Mouse (Mus musculus) layer of hippocampus, postnatal 10 days (tissue): Measurements from ENCODE around the gene Pbx2. TPM values are rescaled to one million over a fixed set of nuclear protein-coding genes. Genes with fewer than 3 reads are reported as not detected.
A peak's percentile ranks its signal among the peaks of the same experiment; 100 is the strongest.
"Not testable (repeated sequence)": the region's sequence is repeated elsewhere in the genome, so short reads cannot be mapped to it uniquely, and the experiment has no call there.

Source experiments
- DNase-seq, 2 experiments: peaks; one replicate each; pipeline ENCODE4 v3.0.0; 2021; ENCODE audit warnings: low spot score in 2 of 2
- long read RNA-seq: library from polyadenylated mRNA; stranded (forward); transcript quantifications from one replicate; pipeline ENCODE4 v2.0.0, GENCODE M21; 2023
- total RNA-seq, 2 experiments: library from RNA; stranded (reverse); gene quantifications; 2 replicates each; pipeline ENCODE4 v1.2.3; 2021

The Pbx2 gene
- 10 to 100 TPM; 36.0 to 40.1 TPM for total RNA-seq
- long read RNA-seq, partial matches to known transcripts: 8 of 12 reads
- long read RNA-seq, other reads (novel, unspliced or antisense): 2 of 12 reads

GRCm38 (mm10) chr17:34591029-34591993 is at the start of gene Pbx2:
Gene Pbx2, plus strand, starts transcription at chr17:34591266.
- no peak for DNase-seq

GRCm38 (mm10) chr17:34543567-34543966 is 47.5 kb upstream of the Pbx2 start:
- DNase-seq: not testable (repeated sequence)

- DNase-seq: no peak
Measured at GRCm38 (mm10) chr17:34546797-34547196, 44.3 kb upstream of the Pbx2 start.

GRCm38 (mm10) chr17:34547601-34548000 is 43.5 kb upstream of the Pbx2 start:
- DNase-seq: no peak

- DNase-seq: no peak
Measured at GRCm38 (mm10) chr17:34549156-34549555, 41.9 kb upstream of the Pbx2 start.

GRCm38 (mm10) chr17:34549843-34550242 is 41.2 kb upstream of the Pbx2 start:
- no peak for DNase-seq

GRCm38 (mm10) chr17:34555483-34555882 is 35.6 kb upstream of the Pbx2 start:
- DNase-seq: peak; percentile 72 to 79

GRCm38 (mm10) chr17:34556406-34556805 is 34.7 kb upstream of the Pbx2 start:
- DNase-seq: no peak

- no peak for DNase-seq
Measured at GRCm38 (mm10) chr17:34557411-34557810, 33.7 kb upstream of the Pbx2 start.

- DNase-seq: no peak
Measured at GRCm38 (mm10) chr17:34559116-34559515, 31.9 kb upstream of the Pbx2 start.

- DNase-seq: no peak
Measured at GRCm38 (mm10) chr17:34559895-34560294, 31.2 kb upstream of the Pbx2 start.

- DNase-seq: no peak
Measured at GRCm38 (mm10) chr17:34560438-34560837, 30.6 kb upstream of the Pbx2 start.

GRCm38 (mm10) chr17:34561200-34561599 is 29.9 kb upstream of the Pbx2 start:
- DNase-seq: no peak

GRCm38 (mm10) chr17:34562595-34562994 is 28.5 kb upstream of the Pbx2 start:
- DNase-seq: no peak

GRCm38 (mm10) chr17:34563354-34563753 is 27.7 kb upstream of the Pbx2 start:
- DNase-seq: no peak

- no peak for DNase-seq
Measured at GRCm38 (mm10) chr17:34564003-34564421, 27.1 kb upstream of the Pbx2 start, which contains the start of gene Notch4. Gene Notch4, plus strand, starts transcription at chr17:34564268.

GRCm38 (mm10) chr17:34564796-34565195 is 26.3 kb upstream of the Pbx2 start:
- DNase-seq: no peak

GRCm38 (mm10) chr17:34567311-34567710 is 23.8 kb upstream of the Pbx2 start:
- no peak for DNase-seq

GRCm38 (mm10) chr17:34568421-34568820 is 22.6 kb upstream of the Pbx2 start:
- no peak for DNase-seq

- DNase-seq: no peak
Measured at GRCm38 (mm10) chr17:34569919-34570318, 21.1 kb upstream of the Pbx2 start.

GRCm38 (mm10) chr17:34571875-34572274 is 19.2 kb upstream of the Pbx2 start:
- DNase-seq: no peak

- DNase-seq: peak in 1 of 2 experiments; percentile 29
Measured at GRCm38 (mm10) chr17:34572361-34572760, 18.7 kb upstream of the Pbx2 start.

- no peak for DNase-seq
Measured at GRCm38 (mm10) chr17:34576577-34576976, 14.5 kb upstream of the Pbx2 start.
